Mouse (Mus musculus) heart, adult 2 months (tissue): ENCODE data around the gene Trpc7.

Experiments
- CTCF ChIP-seq: fragments of 200-600 bp; IDR thresholded peaks from 2 replicates; pipeline ENCODE4 v1.8.1; 2022; ENCODE audit warnings: antibody characterized with exemption, mild to moderate bottlenecking, moderate library complexity
- EP300 ChIP-seq: fragments of 200-500 bp; IDR thresholded peaks from 2 replicates; pipeline ENCODE4 v1.6.1; 2011; ENCODE audit warnings: low read depth, low read length, control low read depth; ENCODE audit not compliant: insufficient read depth
- POLR2A ChIP-seq: fragments of 200-500 bp; IDR thresholded peaks from 2 replicates; pipeline ENCODE4 v1.6.1; 2011; ENCODE audit warnings: mild to moderate bottlenecking, low read depth, low read length, control low read depth; ENCODE audit not compliant: insufficient read depth

DNA sequence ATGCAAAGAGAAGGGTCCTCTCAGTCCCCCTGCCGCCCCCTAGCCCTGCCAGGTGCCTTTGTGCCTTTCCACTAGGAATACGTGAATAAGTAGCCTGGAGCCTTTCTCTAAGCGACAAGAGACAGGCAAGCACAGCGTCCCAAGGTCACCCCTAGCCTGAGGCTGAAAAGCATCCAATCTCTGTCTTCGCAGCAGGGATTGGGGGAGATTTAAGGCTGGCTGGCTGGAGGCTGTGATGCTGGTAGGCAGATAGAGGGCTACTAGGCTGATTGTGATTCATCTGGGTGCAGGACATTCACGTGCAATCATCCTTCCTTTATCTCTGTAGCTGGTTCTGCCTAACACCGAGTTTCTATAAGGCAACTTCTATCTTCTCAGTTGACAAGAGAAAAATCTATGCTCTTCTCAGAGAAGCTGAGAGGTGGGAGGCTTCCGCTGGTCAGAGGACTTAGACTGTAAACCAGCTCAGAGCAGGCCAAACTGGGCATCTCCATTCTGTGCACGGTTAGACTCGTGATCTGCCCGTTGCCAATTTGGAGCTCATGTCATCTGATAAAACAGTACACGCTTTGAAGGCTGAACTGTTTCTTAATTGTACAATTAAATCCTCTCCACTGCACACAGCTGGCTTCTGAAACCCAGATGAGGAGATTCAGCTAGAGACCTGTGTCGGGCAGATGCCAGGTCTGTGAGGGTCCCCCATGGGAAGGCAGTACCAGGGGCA is 114.9 kb downstream of the Trpc7 start:
- TF ChIP-seq CTCF (no peak), EP300 (no peak), POLR2A (no peak)
